Mouse (Mus musculus) megakaryocyte-erythroid progenitor cell, adult 5-6 weeks (primary cell): Measurements from ENCODE around the gene Tnfaip2. TPM values are rescaled to one million over a fixed set of nuclear protein-coding genes. Genes with fewer than 3 reads are reported as not detected.

Source experiments
- ATAC-seq: replicated peaks from 2 replicates; pipeline ENCODE4 v1.8.0; 2016; ENCODE audit warnings: mild to moderate bottlenecking, inconsistent platforms; ENCODE audit not compliant: severe bottlenecking, poor library complexity, low FRiP score, low TSS enrichment
- total RNA-seq, 2 experiments: library from RNA; stranded (forward) in 1 of 2; stranded (reverse) in 1 of 2; fragments of 200-1000, 215-1000 nt in 1 of 2; fragments of >200 nt in 1 of 2; fragmentation: Nextera tagmentation in 1 of 2; gene quantifications; 2 replicates each; pipeline ENCODE4 v1.2.3; 2014 to 2017

The Tnfaip2 gene
- total RNA-seq, 2 experiments from 2014 or later: 149 to 163 TPM

DNA sequence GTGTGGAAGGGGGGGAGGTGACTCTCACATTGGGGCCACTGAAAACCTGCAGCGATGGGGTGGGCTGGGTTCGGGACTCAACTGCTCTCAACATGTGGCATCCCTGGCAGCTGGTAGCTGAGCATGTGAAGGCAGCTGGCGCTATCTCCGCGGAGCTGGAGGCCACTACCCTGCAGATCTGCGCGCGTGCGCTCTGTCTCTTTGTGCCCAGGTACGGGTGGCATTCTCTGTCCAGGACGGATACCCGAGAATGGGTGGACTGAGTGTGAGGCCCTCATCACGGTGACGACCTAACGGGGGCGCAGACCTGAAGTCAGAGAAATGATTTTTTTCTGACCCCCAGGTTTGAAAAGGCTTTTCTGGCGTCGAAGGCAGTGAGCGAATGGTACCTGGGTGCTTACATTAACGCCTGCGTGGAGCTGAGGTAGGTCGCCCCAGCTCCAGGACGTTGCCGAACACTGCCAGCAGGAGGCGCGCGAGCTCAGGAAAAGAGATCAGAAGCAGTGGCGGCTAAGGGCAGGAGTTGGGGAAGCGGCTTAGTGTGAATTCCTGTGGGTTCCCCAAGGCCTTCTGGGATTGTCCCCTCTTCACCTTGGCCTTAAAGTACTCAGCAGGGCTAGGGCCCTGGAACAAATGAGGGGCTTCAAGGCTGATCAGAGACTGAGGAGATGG, 16.3 kb upstream of the Tnfaip2 start:
- peak; percentile 58 for ATAC-seq

DNA sequence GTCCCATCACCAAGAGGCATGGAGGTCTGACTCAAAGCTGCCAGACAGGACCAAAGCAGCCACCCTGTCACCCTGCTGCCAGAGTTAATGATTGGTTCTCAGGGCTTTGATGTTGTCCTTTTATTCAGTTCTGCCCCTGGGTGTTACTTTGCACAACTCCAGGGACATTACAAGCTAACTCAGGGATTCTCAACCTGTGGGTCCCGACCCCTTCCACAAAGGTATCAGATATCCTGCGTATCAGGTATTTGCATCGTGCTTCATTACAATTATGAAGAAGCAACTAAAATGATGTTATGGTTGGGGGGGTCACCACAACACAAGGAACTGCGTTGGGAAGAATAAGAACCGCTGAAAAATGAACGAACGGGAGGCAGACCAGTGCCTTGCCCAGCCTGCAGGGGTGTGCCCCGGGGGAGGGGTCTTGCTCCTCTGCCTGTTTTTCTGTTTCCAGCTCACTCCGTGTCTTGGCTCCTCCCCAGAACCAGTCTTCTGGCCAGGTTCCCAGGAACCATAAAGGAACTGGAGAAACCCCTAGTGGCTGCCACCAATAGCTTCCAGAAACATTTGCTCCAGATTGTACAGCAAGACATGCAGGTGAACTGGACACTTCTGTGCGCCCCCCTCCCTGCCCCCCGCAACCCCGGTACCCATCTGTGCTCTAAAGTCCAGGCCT, 14.7 kb upstream of the Tnfaip2 start:
- ATAC-seq: no peak

DNA sequence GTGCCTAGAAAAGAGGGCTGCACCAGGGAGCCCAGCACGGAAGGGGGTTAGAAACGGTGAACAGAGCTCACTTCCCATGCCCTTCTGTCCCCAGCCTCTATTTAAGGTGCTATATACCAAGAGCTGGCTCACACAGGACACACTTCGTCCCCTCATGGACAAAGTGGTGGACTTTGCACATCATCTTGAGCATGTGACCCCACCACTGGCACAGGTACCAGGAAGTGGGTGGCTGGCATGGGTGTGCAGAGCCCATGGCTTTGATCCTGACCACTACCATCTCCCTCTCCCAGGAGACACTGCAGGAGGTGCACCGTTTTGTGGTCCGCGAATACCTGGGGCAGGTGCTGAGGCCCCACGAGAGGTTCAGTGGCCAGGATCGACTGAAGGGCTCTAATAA, 13.9 kb upstream of the Tnfaip2 start:
- ATAC-seq: no peak

DNA sequence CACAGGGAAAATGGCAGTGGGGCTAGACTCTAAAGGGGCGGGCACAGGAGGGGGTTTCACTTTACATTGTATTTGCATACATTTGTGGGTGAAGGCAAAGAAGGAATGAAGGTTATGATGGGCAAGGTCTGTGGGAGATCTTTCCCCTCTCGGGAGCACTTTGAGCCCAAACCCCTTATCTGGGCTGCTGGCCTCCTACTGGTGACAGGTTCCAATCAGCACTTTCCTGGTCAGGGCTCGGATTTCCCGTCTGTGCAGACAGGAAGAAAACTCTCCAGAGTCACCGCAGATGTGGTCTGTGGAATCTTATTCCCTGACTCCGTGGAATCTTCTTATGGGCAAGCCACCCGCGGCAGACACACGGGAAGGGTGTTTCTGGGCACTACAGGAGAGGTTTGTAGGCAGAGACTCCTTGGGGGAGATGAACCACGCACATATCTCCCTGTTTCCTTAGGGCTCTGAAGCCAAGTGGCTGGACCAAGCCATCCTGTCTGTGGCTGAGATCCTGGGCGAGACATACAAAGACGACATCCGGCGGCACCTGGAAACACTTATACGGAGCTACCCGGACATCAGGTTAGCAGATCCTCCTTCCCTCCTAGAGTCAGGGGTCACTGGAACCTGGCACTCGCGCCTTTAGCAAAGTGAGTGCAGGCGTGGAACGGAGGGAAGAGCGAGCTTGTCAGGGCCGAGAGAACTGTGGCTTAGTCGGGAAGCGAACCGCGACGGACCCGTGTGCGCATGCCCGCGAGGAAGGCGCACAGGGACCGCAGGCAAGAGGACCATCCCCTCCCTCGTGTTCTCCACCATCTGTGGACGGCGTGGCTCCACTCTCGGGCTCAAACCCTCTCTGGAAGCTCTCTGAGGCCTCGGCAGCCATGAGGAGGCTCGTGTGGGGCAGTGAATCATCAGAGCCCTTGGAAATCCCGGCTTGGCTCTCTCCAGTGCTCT, 13.0 kb upstream of the Tnfaip2 start:
- ATAC-seq: 0 out of 2 replicates have a peak, but pooled peaks have one; percentile 33

DNA sequence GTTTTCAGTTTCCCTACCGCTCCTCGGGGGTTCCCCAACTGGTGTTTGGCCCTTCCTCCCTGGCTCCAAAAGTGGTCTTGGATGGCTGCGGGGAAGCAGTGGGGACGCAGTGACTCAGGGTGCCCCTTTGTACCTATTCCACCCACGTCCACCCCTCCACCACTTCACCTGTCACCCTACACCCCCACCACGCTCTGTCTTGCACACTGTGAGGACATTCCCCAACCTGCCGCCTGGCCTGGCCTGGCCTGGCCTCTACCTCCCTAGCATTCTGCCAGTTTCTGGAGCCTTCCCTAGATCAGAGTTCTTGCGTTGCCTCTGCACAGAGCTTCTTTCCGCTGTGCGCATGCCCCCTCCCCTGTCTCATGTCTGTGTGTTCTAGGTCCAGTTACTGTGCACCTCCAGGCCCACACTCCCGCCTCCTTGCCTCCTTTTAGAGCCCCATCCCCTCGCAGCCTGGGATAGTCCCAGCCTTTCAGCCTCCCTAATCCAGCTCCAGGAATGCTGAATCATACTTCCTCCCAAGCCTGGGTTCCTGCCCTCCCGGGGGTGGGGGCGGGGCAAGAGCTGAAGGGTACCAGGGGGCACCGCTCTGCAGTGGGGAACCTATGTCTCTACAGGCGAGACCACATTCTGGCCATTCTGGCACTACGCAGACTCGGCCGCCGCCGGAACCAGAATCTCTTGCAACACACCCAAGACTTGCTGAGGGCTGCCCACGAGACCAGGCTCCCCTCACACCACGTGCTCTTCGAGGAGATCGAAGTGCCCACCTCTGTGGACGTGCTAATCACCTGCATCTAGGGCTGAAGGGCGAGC, 12.0 kb upstream of the Tnfaip2 start:
- ATAC-seq: no peak

DNA sequence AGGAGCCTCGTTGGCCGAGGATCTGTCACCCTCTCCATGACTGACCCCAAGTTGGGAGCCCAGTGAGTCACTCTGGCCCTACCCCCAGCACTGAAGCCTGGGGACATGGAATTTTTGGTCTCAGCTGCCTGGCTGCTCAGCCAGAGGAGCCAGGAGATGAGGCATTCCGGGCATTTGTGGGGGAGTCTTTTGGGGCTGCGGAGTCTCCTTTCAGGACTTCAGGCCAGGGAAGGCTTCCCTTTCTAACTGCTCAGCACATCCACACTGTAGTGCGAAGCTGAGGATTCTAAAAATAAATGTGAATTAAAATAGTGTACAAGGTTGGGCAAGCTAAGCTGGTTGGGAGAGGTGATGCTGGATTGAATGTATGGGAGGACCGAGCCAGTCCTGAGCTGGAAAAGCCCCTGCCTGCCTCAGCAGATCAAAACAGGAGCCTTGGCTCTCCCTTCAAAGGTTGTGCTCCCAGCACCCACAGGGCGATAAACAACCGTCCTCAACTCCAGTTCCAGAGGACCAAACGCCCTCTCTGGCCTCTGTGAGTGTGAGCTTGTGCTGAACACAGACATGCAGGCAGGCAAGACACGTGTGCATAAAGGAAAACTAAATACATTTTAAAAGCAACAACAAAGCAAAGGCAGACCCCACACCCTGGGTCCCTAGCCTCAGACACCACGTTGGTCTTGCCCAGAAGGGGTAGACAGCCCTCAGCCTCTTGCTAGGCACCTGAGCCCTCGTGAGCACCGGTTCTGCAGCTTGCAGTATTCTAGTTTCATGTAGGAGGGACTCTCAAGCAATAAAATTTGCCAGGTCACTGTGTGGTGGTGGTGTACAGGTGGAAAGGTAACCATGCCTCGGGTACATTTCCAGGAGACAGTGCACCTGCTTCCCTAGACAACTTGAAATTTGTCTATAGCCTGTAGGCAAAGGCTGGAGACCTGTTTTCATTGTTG, 11.1 kb upstream of the Tnfaip2 start:
- no peak for ATAC-seq

DNA sequence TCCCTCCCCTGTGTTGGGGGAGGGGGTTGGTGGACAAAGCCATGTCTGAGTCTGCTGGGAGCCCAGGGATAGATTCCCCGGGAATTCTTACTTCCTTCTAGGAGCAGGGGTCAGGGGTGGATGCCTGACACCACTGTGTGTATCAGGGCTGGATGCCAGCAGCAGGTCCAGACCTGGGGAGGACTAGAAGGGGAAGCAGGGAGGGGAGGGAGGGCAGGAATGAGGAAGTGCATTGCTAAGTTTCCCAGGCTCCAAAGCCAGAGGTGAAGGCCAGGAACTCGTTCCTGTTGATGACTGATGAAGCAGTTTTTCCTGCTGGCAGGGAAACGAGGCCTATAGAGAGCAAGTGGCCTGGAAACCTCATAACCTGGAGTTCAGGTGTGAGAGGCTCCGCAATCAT, 10.2 kb upstream of the Tnfaip2 start:
- ATAC-seq: no peak

DNA sequence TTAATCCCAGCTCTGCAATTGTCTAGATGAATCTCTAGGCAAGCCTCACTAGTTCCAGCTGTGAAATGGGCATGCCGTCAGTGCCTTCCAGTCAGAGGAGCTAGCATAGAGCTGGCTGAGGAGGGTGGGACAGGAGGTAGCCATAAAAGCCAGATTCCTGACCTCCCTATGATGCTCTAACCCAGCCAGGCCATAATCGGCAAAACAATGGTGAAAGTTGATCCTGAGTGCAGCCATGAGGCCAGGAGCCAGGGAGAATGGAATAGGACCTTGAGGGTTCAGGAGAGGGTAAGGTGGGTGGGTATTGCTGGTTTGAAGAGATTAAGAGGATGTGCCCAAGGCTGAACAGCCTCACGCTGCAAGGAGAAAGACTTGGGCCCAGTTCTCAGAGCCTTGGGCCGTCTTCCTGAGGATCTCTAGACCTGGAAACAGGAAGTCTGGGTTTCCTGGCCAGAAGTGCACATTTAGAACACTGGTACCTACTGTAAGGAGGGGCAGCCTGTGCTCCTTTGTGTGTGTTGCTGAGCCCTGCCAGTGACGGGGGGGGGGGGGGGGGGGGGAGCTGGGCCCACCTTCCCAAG, 9.4 kb upstream of the Tnfaip2 start:
- no peak for ATAC-seq

DNA sequence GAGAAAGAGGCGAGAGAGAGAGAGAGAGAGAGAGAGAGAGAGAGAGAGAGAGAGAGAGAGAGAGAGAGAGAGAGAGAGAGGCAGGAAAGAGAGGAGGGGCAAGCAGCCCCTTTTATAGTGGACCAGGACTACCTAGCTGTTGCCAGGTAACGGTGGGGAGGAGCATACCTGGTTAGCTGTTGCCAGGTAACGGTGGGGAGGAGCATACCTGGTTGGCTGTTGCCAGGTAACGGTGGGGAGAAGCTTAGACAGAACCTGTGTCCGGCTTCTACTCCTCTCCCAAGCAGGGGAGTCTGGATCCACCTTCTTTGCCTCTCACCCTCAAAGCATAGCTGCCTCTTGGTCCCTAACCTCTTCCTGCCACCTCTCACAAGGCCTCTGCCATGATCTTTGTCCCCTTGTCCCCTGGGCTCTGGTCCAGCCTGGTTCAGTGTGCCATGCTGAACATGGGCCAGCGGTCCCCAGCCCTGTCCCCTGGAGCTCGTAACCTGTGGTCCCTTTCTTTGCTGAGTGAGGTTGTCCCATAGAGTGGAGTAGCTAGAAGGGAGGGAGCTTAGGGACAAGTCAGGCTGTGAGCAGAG, 8.0 kb upstream of the Tnfaip2 start:
- no peak for ATAC-seq

DNA sequence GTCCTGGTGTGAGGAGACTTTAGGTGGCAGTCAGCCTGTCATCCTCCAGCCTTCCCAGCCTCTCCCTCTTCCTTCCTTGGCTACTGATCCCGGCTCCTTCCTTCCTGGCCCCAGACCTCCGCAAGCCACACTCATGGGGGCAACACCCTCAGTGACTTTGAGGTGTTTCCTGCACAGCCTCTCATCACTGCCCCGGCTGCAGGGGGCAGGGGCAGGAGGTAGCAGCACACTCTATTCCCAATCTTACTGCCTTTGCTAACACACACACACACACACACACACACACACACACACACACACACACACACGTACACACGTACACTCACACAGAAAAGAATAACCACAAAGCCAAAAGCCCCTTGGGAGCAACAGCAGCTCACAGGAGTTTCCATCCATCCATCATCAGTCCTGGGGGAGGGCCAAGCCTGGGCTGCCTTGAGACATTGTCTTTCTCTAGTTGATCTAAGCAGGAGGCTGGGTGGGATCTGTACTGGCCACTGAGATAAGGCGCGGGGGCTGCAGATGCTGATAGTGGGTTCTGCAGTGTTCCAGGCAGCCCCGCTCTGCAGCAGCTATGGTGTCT, 7.4 kb upstream of the Tnfaip2 start:
- peak; percentile 85 for ATAC-seq

DNA sequence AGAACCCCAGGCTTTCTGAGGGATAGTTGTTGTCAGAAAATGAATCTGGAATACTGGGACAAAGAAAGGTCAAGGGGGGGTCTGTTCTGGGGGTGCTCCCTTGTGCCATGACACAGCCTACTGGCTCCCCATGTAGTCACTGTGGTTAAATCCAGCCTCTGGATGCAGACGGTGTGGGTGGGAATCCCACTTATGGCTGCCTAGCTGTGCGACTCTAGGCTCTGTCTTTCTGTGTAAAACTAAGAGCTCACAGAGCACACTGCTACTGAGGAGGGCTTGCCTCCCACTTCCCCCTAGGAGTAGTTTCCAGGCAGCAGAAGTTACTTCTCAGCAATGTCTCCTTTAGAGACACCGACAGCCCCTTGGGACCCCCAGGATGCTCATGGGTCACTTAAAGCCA, 6.1 kb upstream of the Tnfaip2 start:
- no peak for ATAC-seq

DNA sequence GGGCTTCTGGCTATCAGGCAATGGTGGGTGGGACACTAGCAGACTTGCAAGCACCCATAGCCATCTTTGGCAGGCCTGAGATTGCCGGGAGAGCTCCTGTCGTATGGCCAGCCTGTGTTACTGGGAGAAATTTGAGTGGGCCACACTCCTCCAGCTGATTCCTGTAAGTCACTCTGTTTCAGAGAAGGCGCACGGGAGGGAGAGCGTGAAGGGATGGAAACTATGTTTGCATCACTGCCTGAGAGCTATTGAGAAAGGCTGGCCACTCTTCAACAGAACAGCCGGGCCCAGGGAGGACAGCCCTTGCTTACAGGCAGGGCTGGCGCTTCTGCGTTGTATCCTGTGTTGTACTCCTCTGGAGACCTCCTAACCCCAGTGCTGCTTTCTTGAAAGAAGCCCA, 5.6 kb upstream of the Tnfaip2 start:
- no peak for ATAC-seq

DNA sequence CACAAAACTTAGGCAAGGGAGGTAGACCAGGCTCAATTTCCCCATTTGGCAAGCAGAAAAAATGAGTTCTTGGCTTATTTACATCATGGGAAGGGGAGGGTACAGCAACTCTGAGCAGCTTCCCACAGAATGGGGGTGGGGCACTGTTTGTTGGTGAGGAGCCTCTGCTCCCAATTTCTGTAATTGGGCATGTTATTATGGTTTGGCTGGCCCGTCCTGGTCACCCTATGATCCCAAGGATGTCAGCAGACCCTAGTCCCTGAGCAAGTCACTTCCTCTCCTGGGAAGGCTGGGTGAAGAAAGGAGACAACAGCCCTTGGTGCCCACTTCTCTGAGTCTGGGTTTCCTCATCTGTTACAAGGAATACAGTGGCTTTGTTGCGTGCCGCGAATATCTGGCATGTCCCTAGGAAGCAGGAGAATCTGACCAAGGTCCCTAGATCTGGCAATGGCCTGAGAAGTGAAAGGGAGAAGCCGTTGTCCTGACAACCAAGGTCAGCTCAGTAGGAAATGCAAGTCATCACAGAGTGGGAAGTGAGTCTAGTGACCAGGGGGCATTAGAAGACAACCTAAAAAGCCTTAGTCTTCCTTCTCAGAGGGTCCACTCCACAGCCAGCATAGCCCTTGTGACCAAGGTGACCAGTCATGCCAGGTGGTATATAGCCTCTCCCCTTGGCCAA, 4.9 kb upstream of the Tnfaip2 start:
- ATAC-seq: no peak

DNA sequence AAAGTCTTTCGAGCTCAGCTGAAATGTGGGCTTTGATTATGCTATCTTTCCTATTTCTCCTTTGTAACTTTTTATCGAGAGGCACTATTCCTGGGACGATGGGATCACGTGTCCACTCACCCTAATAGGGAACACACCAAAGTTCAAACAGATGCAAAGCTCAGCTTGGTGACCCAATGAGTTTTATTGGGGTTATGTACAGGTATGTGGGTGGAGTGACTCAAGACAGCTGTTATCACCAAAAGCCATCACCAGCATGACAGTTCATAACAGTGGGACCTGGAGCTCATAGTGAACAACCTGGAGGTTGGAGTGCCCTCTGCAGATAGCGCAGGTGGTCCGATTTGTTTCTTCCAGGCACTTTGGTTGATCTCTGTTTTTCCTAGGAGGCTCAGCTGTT, 3.4 kb upstream of the Tnfaip2 start:
- ATAC-seq: no peak

DNA sequence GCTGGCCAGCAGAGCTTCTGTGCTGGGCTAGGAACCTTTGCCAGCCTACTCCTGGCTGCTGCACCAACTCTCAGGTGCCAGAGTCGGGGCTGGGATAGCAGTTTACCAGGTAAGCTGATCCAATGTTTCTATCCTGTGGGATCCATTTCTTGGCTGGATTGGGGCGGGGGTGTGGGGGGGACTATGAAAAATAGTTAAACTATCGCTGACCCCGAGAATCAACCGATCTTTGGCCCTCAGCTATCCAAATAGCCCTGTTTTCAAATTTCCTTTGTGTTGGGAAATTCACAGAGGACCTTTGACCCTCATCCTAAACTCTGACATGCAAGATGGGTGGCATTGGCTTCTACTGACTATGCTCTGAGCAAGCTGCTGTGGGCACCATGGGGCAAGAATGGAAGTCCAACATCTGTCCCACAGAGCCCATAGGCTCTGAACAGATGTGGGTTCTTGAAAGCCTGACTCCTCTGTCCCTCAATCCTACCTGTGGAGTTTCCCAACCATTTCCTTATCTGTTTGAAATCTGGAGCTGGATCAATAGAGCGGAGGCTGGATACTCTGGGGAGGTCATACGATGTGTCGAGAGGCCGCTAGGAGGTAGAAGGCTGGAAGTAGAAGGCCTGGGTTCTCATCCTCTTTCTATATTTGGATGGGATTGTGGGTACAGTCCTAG, 1.4 kb upstream of the Tnfaip2 start:
- no peak for ATAC-seq

DNA sequence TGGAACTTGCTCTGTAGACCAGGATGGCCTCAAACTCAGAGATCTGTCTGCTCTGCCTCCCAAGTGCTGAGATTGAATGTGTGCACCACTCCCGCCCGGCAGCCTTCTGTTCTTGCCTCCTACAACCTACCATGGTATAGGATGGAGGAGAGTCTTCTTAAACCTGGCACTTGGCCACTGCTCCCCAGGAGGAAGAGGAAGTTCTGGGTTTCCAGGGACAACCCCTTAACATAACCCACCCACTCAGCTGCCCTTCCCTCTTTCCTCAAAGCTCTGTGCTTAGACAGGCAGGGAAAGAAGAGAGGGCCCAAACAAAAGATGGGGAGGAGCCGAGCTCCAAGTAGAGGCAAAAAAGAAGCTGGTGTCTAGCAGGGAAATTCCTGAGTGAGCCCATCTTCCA, 746 bp upstream of the Tnfaip2 start:
- ATAC-seq: no peak
